Mouse (Mus musculus): ENCODE data around the gene Wdr61. TPM values are rescaled to one million over a fixed set of nuclear protein-coding genes. Genes with fewer than 3 reads are reported as not detected.
"Not testable (repeated sequence)": the region's sequence is repeated elsewhere in the genome, so short reads cannot be mapped to it uniquely, and the experiment has no call there.

Wdr61 gene
- total RNA-seq, 2 experiments from 2014 or later: 17.9 to 18.2 TPM

DNA sequence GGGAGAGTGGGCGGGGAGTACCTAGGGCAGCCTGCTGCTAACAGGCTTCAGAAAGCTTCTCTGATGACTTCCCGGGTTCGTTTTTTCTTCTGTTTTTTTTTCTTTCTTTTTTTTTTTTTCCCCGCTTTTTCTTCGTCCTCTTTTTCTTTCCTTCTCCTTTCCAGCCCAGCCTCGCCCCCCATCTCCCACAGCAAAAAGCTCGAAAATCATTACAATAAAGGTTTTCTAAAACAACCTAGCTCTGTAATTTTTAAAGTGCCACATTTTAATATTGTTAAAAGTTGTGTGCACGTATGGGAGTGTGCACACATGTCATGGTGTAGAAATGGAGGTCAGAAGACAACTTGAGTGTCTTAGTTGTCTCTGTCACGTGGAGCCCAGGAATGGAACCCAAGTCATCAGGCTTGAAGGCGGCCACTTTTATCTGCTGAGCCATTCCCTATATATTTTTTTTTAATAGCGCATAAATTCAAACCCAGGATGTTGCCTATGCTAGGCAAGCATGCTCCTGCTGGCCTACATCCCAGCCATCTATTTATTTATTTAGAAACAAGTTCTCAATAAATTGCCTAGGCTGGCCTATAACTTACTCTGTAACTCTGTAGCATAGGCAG lies 427 bp upstream of the Wdr61 start:
- no peak for DNase-seq
- intact Hi-C loops (cut with DNase I): no loop called here

DNA sequence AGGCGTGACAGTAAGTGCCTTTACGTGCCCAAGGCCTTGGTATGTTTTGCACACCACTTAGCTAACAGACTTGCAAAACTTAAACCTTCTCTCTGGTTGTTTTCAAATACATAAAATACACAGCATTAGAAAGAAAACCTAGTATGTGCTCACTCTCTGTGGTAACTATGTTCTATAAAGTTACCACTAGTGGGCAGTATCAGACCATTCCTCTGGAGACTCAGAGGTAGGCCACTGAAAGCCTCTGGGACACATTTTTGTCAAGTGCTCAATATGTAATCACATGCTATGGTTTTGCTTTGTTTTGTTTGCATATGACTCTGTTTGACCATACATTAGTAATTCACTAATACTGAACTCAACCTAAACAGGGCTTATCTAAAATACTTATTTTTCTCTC lies 2.2 kb downstream of the Wdr61 start:
- DNase-seq: no peak
- intact Hi-C loops (cut with DNase I): no loop called here

- intact Hi-C loops (cut with DNase I): no loop called here
Measured at GRCm38 (mm10) chr9:54726315-54726714, 8.0 kb downstream of the Wdr61 start.

DNA sequence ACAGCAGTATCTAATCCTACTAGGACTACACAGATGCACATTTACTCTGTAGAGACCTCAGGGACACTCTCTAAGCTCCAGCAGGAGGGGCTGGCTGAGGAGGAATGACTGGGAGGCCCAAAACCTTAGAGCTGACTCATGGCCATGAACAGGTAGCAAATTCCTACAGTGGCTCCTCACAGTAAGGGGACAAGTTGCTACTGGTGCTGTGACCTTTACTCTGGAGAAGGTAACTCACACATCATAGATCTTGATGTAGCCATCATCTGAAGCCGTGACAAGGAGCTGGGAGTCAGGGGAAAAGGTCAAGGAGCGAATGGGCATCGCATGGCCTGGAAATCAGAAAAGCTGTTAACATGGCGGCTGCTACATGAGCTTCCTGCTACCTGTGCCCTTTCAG lies 11.7 kb downstream of the Wdr61 start:
- no peak for DNase-seq
- intact Hi-C loops (cut with DNase I): no loop called here

More at GRCm38 (mm10) chr9:54726315-54726714, 8.0 kb downstream of the Wdr61 start:
- DNase-seq: no peak

- intact Hi-C loops (cut with DNase I): no loop called here
- DNase-seq: no peak
Measured at GRCm38 (mm10) chr9:54722156-54722555, 12.2 kb downstream of the Wdr61 start.

DNA sequence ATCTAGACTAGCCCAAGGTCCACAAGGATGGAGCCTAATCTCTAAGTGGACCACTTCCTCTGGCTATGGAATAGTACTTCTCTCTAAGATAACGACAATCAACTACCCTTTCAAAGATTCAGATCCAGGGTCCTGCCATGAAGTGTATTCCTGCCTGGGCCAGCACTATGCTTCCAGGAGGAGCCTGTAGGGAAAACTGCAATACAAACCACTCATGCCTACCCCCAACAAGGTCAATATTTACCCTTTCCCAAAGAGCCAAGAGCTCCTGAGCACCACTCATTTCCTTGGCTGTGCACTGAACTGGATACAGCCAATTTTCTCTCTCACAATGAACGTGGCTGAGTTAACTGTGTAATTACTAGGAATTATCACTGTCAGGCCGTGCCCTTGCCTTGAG lies 16.8 kb downstream of the Wdr61 start:
- no peak for DNase-seq

GRCm38 (mm10) chr9:54715776-54716175 lies 18.5 kb downstream of the Wdr61 start:
- intact Hi-C loops (cut with DNase I): no loop called here
- DNase-seq: no peak

More for the DNA sequence above, 16.8 kb downstream of the Wdr61 start:
- intact Hi-C loops (cut with DNase I): no loop called here

DNA sequence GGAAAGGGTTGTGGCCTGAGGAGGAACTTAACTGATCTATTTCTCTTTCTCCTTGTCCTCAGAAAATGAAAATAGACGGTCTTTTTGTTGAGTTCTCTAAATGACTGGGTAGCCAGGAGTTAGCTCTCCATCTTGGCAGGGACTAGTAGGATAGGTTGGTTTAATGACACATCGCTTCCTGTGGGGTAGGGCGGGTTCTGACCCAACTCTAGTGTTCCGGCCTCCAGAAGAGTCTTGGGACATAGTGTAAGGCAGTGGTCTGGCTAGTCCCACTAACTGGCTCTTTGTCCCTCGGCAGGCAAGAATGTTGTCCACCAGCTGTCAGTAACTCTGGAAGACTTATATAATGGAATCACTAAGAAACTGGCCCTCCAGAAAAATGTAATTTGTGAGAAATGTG lies 26.2 kb downstream of the Wdr61 start:
- no peak for DNase-seq

GRCm38 (mm10) chr9:54707288-54707999 lies 26.9 kb downstream of the Wdr61 start:
- no peak for DNase-seq
- intact Hi-C loops (cut with DNase I): no loop called here

More for the DNA sequence above, 26.2 kb downstream of the Wdr61 start:
- intact Hi-C loops (cut with DNase I): no loop called here

GRCm38 (mm10) chr9:54705561-54705960 lies 28.8 kb downstream of the Wdr61 start:
- intact Hi-C loops (cut with DNase I): no loop called here
- no peak for DNase-seq

- intact Hi-C loops (cut with DNase I): no loop called here
- no peak for DNase-seq
Measured at GRCm38 (mm10) chr9:54704361-54704760, 30.0 kb downstream of the Wdr61 start.

DNA sequence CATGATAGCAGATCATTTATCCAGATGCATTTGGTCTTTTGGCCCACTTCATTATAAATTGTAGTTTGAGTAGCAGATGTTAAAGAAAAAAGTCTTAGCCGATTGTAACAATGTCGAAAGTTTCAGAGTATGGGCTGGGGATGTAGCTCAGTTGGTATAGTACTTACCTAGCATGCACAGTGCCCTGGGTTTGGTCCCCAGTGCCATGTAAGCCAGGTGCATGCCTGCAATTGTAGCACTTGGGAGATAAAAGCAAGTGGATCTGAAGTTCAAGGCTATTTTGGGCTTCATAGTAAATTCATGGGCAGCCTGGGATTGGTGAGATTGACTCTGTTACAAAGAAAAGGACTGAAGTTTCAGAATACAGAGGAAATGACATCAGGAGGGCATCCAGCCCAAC lies 31.7 kb downstream of the Wdr61 start:
- DNase-seq: no peak
- intact Hi-C loops (cut with DNase I): no loop called here

GRCm38 (mm10) chr9:54700746-54701145 lies 33.6 kb downstream of the Wdr61 start:
- no peak for DNase-seq
- intact Hi-C loops (cut with DNase I): no loop called here

DNA sequence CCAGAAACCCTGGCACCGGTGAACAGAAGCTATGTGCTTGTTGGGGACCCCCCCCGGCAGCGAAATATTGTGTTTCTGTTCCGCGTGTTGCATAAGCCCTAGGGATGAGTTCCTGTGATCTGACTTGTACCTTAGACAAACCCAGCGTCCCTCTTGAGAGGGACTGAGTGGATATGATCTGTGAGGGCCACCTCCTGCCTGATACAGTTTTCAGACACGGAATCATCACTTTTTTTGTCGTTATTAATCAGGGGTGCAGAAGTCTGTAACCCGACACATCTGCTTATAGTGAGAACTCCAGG lies 34.2 kb downstream of the Wdr61 start:
- intact Hi-C loops (cut with DNase I): no loop called here
- no peak for DNase-seq

- peak; percentile 72 to 77 for DNase-seq
- intact Hi-C loops (cut with DNase I): no loop called here
Measured at GRCm38 (mm10) chr9:54699345-54700173, 34.8 kb downstream of the Wdr61 start.

GRCm38 (mm10) chr9:54699087-54699344 lies 35.3 kb downstream of the Wdr61 start:
- DNase-seq: no peak

DNA sequence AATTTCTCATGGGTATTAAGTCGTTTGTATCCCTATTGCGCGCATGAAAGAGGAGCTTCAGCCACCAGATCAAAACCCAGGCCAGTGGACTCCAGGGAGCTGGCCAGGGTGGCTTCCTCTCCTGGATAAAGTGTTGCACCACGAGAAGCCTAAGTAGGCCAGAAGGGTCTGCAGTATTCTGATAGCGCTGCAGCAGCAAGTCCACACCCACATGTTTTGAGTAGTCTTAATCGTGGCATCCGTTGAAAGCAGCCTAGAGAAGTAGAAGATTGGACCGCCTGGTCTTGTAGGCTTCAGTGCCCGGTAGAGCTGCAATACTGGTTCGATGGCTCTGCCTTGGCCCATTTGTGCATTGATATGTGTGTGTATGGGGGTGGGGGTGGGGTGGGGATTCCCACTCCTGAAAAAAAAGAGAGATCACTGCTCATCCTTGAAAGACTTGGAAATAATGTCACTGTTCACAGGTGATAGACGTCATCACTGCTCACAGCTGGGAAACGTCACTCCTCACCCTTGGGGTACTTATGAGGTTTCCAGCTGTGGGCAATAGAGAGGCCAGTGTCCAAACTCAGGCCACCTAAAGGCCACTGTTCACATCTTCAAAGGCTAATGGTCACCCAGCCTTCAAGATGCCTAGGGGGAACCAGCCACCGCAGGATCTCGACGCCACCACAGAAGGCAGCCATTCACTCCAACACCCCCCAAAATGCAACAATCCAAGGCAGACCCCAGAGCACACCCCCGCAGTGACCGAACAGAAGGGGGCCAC lies 35.8 kb downstream of the Wdr61 start, which contains the start of gene Dnaja4:
Gene Dnaja4 (plus strand): TSS at position 556 of the 769 bp plus-strand sequence.
- intact Hi-C loops (cut with DNase I): no loop called here
- no peak for DNase-seq

More at GRCm38 (mm10) chr9:54699087-54699344, 35.3 kb downstream of the Wdr61 start:
- intact Hi-C loops (cut with DNase I): no loop called here

GRCm38 (mm10) chr9:54691241-54691805 lies 43.0 kb downstream of the Wdr61 start:
- DNase-seq: not testable (repeated sequence)

DNA sequence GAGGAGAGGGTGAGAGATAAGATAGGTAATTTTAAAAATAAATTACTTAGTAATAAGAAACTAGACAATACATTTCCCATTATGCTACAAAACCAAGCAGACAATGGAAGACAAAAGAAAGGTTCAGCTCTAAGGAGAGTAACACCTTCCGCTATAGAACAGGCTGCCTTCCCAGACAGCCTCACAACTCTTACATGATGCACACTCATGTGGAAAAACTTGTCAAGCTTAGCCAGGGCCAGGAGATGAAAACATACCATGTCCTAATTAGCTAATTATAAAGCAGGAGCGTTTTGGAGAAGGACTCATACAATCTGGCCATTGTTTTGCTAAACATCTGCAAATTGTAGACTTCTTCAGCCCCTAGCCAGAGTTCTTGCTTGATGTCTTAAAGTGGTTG lies 43.6 kb downstream of the Wdr61 start:
- DNase-seq; intact Hi-C loops (cut with DNase I): not testable (repeated sequence)

More at GRCm38 (mm10) chr9:54691241-54691805, 43.0 kb downstream of the Wdr61 start:
- intact Hi-C loops (cut with DNase I): not testable (repeated sequence)

DNA sequence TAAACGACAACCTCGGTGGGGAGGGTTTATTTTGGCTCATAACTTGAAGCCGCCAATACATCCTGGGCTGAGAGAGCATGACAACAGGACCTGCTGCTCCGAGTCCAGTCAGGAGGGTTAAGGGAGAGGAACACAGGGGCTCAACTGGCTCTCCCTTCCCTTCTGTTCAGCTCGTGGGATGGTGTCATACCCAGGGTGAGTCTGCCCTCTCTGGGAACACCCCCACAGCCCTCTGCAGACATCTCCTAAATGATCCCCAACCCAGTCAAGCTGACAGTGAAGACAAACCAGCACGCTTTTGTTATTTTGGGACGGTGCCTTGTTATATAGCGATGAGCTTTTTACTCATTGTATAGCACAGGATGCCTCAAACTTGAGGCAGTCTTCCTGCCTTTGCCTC lies 44.9 kb downstream of the Wdr61 start:
- no peak for DNase-seq
- intact Hi-C loops (cut with DNase I): no loop called here
